Mouse (Mus musculus) hematopoietic stem cell, adult 5-6 weeks (primary cell): ENCODE results near the gene 1700029I15Rik. TPM values are rescaled to one million over a fixed set of nuclear protein-coding genes. Genes with fewer than 3 reads are reported as not detected.

Experiments used
- ATAC-seq, 2 experiments: fragments of 125-278 bp in 1 of 2; replicated peaks in 1 of 2; 2 replicates each; pipeline ENCODE4 v1.8.0; 2016 to 2017; ENCODE audit warnings: inconsistent platforms in 2 of 2, mild to moderate bottlenecking in 2 of 2, moderate number of reproducible peaks in 2 of 2, low read depth in 1 of 2, moderate TSS enrichment in 1 of 2; ENCODE audit not compliant: low FRiP score in 2 of 2, poor library complexity in 2 of 2, severe bottlenecking in 2 of 2, insufficient read depth in 1 of 2, low TSS enrichment in 1 of 2
- total RNA-seq: library from RNA; stranded (forward); fragments of 172-1452, 232-1000 nt; gene quantifications from 2 replicates; pipeline ENCODE4 v1.2.3, GENCODE M21; 2017

Gene 1700029I15Rik
- 1.6 and 8.8 TPM in 2 replicates for total RNA-seq

DNA sequence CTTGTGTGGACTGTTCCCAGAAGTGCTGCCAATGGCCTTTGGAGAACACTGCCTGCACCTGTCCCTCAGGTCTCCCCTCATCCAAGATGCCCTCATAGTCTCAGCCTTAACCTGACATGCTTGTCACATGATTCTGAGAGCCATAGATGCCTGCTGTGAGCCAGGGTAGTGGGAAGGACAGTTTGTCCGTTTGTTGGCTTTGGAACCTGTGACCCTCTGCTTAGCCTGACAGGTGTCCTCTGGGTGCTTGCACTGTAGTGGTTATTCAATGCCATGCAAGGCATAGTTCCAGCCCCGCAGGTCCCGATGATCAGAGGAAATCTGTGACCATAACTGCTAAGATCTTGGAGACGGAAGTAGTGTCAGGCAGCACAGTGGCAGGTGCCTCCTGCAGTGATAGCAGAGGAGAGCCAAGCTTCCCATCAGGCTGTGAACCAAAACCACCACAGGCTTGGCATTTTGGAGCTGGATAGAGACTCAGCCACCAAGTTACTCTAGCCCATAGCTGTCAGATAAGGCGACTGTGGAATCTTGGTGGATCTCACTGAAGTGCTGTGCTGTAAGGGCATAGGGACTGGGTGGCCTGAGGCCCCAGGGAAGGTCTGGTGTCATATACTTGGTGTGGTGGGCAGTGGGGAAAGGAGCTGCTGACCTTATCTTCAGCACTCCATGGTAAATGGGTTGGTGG is at the start of gene 1700029I15Rik:
Gene 1700029I15Rik (plus strand): TSS at position 638 of the 688 bp plus-strand sequence.
- ATAC-seq: no peak

DNA sequence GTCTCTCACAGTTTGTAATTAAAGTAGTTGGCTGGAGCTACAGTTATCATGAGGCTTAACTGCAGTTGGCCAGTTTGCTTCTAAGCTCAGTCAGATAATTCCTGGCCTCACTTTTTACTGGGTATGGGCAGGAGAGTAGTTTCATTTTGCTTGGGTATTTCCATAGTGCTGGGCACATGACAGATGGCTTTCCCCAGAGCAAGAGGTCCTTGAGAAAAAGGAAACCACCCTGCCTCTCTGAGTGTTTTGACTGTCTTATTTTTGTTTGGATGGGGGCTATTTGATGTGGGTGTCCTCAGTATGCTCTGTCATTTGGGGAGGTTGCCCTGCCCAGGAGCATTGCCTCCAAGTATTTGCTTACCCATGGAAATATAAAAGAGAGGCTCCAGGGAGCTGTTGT is 39.9 kb upstream of the 1700029I15Rik start:
- ATAC-seq: no peak

- no peak for ATAC-seq
These were observed 35.1 kb upstream of the 1700029I15Rik start for GRCm38 (mm10) chr2:92347191-92347590.

GRCm38 (mm10) chr2:92349589-92350425 is 32.5 kb upstream of the 1700029I15Rik start:
- no peak for ATAC-seq

DNA sequence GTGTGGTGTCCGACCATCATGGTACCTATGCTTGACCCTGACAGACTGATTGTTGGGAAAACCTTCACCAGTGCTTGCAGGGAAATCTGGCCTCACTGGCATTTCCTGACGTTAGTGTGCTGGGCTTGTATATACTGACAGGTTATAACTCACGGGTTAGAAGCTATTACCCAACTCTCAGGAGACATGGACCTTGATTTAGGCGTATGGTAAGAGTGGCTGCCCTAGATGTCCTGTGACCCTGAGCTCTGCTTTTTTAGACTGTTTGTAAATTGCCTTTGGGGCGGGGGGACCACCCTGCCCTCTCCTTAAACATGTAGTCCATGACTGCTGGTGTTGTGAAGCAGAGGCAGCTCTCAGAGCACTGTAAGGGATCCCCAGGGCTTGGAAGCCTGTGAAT is 31.7 kb upstream of the 1700029I15Rik start:
- no peak for ATAC-seq

- ATAC-seq: no peak
These were observed 28.9 kb upstream of the 1700029I15Rik start for GRCm38 (mm10) chr2:92353402-92353801.

- ATAC-seq: no peak
These were observed 28.1 kb upstream of the 1700029I15Rik start for GRCm38 (mm10) chr2:92354224-92354623.

- ATAC-seq: no peak
These were observed 23.0 kb upstream of the 1700029I15Rik start for GRCm38 (mm10) chr2:92359301-92359700.

- no peak for ATAC-seq
These were observed 22.0 kb upstream of the 1700029I15Rik start for GRCm38 (mm10) chr2:92360186-92360823.

DNA sequence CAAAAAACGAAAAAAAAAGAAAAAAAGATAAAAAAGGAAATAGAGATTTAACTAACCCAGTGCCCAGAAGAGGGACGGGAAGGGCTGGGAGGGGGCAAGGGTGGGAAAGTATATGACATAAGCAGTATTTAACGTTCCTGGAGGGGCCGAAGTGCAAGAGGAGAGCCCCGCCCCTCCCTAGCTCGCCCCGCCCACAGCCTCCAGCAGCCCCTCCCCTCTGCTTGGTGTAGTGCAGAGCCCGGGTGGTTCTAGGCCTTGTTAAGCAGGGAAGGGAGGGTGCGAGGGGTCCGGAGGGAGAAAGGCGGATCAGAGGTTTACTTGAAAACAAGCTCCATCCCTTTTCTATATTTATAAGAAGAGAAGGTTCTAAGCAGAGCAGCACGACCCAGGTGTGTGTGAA is 21.4 kb upstream of the 1700029I15Rik start:
- ATAC-seq: no peak

DNA sequence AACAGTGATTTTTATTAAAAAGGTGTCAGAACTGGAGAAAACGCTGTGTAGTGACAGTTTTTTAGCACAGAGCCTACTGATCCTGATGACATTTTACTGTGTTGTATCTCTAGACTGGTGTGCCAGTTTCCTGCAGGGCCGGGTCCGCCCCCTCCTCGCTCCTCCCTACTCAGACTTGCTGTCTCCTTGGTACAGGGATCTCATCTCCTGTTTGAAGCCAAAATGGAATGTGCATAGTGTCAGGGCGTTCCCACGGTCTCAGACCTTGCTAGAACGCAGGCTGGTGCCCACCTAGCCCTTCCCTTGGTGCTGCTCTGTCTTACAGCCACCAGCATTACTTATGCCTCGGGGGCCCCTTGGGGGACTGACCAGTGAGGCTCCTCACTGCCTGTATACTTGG is 20.5 kb upstream of the 1700029I15Rik start:
- no peak for ATAC-seq

DNA sequence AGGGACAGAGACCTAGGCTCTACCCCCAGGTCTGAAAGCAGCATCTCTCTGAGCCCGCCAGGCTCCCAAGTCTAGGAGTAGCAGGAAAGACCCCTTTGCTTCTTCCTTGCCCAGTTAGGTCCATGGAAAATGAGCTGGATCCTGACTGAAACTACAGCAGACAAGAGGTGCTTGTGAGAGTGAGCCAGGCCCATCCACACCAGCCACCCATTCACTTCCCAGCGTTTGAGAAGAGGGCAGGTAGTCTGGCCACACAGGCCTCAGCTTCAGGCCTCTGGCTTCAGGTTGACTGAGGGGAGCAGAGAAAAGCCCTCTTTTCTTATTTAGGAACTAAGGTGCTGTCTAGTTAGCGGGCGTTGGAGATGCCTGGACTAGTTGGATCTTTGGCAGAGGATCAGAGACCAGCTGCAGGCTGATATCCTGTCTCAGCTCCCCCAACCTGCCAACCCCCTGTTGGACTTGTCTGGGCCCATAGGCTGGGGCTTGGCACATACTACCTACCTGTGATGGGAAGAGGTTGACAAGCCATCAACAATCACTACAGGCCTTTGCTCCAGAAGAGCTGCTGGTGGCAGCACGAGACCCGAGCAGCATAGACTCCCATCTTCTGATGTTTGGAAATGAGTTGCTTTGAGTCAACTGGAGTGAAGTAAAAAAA is 19.6 kb upstream of the 1700029I15Rik start:
- no peak for ATAC-seq

- no peak for ATAC-seq
These were observed 18.3 kb upstream of the 1700029I15Rik start for GRCm38 (mm10) chr2:92364086-92364485.

DNA sequence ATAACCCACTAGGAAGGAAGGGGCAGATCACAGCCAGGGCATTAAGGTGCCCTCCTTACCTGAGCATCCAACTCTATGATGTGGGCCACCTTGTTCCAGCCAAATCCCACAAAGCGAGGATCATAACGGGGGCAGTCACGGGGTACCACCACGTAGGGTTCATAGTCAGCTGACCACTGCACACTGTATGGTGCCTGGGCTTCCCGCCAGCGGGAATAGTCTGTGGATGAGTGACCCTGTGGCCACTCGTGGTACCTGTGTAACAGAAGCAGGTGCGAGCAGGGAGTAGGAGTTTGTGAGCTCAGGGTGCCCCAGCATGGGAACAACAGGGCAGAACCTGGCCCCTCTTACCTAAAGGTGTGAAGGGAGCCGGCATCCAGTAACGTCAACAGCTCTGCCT is 16.8 kb upstream of the 1700029I15Rik start:
- ATAC-seq: no peak

DNA sequence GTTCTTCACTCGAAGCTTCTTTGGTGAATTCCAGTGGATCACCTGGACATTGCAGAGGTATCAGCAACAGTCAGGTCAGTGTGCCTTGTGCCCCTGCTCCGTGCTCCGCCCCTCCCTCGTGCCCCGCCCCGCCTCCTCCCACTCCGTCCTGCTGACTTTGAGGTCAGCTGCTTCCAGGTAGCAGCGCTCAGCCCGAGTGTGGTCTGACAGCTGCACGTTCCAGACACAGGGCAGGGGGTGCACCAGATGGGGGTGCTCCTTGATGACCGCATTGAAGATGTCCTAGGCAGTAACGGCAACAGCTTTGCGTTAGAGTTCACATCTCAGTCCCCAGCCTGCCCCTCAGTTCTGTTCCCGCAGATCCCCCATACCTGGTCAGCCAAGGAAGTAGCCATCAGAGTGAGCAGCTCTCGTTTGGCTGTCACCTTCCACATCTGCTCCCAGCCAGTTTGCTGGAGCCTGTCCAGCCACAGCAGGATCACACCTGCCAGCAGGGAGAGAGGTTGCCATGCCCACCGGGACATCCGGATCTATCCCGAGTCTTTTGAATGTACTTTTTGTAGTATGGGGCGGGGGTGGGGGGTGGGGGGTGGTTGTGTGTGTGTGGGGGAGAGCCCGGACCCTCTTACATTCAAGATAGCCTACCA is 14.8 kb upstream of the 1700029I15Rik start:
- ATAC-seq: no peak

GRCm38 (mm10) chr2:92370375-92370774 is 12.0 kb upstream of the 1700029I15Rik start:
- ATAC-seq: no peak
